Comparison of ENCODE assay signal across 18 mouse cellular contexts in the genomic region with DNA sequence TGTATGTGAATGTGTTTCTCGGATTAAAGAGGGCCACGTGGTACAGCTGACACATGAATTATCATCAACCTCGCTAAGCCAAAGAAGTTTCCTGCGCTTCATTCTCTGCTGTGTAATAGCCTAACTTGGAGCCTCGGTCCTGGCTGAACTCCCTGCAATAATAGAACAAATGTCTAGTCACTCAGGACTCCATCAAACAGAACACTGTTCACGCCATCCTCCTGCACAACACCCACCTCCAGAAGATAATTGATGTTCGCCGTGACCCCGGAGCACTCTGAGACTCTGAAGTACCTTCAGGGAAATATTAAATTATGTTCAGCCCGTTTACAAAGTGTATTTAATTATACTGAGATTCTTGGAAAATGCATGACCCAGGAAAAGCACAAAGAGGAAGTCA.
DNase-seq lines count a peak whose midpoint lies in the region; ATAC-seq lines count a peak whose summit lies in the region.
"Had no signal": no experiment of that assay in that cellular context is flagged by ENCODE, and none has a peak within 500 bp of the region (broad histone marks: within the 10 kb centered on the region; RNA-seq: fewer than 3 reads in every experiment).

No protein-coding gene starts in this region.

- no peak overlapping the region; the same call in 1 of the 2 replicates for H3K27ac ChIP-seq in embryonic facial prominence, embryonic 11.5 days (replicated peaks; ENCODE audit: low read depth, low read length)
- no peak overlapping the region for H3K27ac ChIP-seq in embryonic facial prominence, embryonic 10.5 days (replicated peaks)
- 0 out of 2 replicates have a peak overlapping the region, but pooled peaks have one; percentile 41 for H3K27ac ChIP-seq in kidney, embryonic 15.5 days
- H3K27ac ChIP-seq in liver, embryonic 12.5 days, result 0 out of 2 replicates have a peak overlapping the region, but pooled peaks have one; percentile 15
- H3K27ac ChIP-seq: forebrain, embryonic 15.5 days; heart, embryonic 13.5 days; hindbrain, embryonic 15.5 days had no signal

- peak; percentile 33 for DNase-seq in embryonic facial prominence, embryonic 11.5 days (ENCODE audit: low spot score)
- DNase-seq in embryonic facial prominence, embryonic 10.5 days (ENCODE audit: low spot score), result no peak
- DNase-seq in kidney, adult 9 months, result no peak
- no peak for DNase-seq in liver
- no peak for DNase-seq in retina, postnatal 1 day
- DNase-seq: adrenal gland, adult 8-10 months; B cell, adult 2 months; cerebellum, adult 11-12 months; cerebellum, adult 9-10 months; cerebellum, postnatal 25 days; gastrocnemius, postnatal 14 days; heart, postnatal 36 days had no signal

- ATAC-seq in embryonic facial prominence, embryonic 11.5 days (replicated peaks; ENCODE audit: insufficient number of reproducible peaks, low FRiP score, low TSS enrichment, low read depth), result no peak
- ATAC-seq in kidney, embryonic 15.5 days (replicated peaks; ENCODE audit: low FRiP score), result no peak
- no peak for ATAC-seq in liver, embryonic 12.5 days
- ATAC-seq: forebrain, embryonic 15.5 days had no signal

- no peaks in the 10 kb centered on the region for H3K27me3 ChIP-seq in embryonic facial prominence, embryonic 11.5 days (ENCODE audit: control insufficient read depth, insufficient read depth, low read length)
- H3K27me3 ChIP-seq in embryonic facial prominence, embryonic 10.5 days (replicated peaks; ENCODE audit: low read depth, poor library complexity, severe bottlenecking), result no peaks in the 10 kb centered on the region
- H3K27me3 ChIP-seq in kidney, embryonic 15.5 days, result no peaks in the 10 kb centered on the region
- no peaks in the 10 kb centered on the region for H3K27me3 ChIP-seq in liver, embryonic 12.5 days (replicated peaks)
- H3K27me3 ChIP-seq: forebrain, embryonic 15.5 days; heart, embryonic 13.5 days; hindbrain, embryonic 15.5 days had no signal

- no peak overlapping the region for H3K4me3 ChIP-seq in embryonic facial prominence, embryonic 11.5 days (ENCODE audit: low read depth, low read length)
- H3K4me3 ChIP-seq in embryonic facial prominence, embryonic 10.5 days, result no peak overlapping the region
- H3K4me3 ChIP-seq in kidney, embryonic 15.5 days (replicated peaks), result no peak overlapping the region
- no peak overlapping the region for H3K4me3 ChIP-seq in liver, embryonic 12.5 days
- H3K4me3 ChIP-seq: forebrain, embryonic 15.5 days; heart, embryonic 13.5 days; hindbrain, embryonic 15.5 days had no signal

- no peak overlapping the region for H3K4me2 ChIP-seq in embryonic facial prominence, embryonic 11.5 days (ENCODE audit: low read depth, low read length)
- no peak overlapping the region for H3K4me2 ChIP-seq in kidney, embryonic 15.5 days
- no peak overlapping the region for H3K4me2 ChIP-seq in liver, embryonic 12.5 days
- H3K4me2 ChIP-seq: forebrain, embryonic 15.5 days; heart, embryonic 13.5 days; hindbrain, embryonic 15.5 days had no signal

- 55% methylated on average over 10 of the region's 10 CpGs for WGBS in embryonic facial prominence, embryonic 11.5 days
- 67% methylated on average over 10 of the region's 10 CpGs for WGBS in embryonic facial prominence, embryonic 10.5 days
- WGBS in kidney, embryonic 15.5 days, result 51% methylated on average over 10 of the region's 10 CpGs
- WGBS in liver, embryonic 12.5 days (ENCODE audit: insufficient replicate concordance), result 73% methylated on average over 10 of the region's 10 CpGs

- no peaks in the 10 kb centered on the region for H3K36me3 ChIP-seq in embryonic facial prominence, embryonic 11.5 days (replicated peaks; ENCODE audit: control insufficient read depth, insufficient read depth, low read depth, low read length)
- H3K36me3 ChIP-seq in embryonic facial prominence, embryonic 10.5 days (replicated peaks), result no peaks in the 10 kb centered on the region
- no peaks in the 10 kb centered on the region for H3K36me3 ChIP-seq in kidney, embryonic 15.5 days
- H3K36me3 ChIP-seq in liver, embryonic 12.5 days, result no peaks in the 10 kb centered on the region
- H3K36me3 ChIP-seq: forebrain, embryonic 15.5 days; heart, embryonic 13.5 days; hindbrain, embryonic 15.5 days had no signal

- H3K4me1 ChIP-seq in embryonic facial prominence, embryonic 11.5 days (ENCODE audit: control insufficient read depth, insufficient read depth, low read length), result no peaks in the 10 kb centered on the region
- H3K4me1 ChIP-seq in embryonic facial prominence, embryonic 10.5 days, result peaks cover 18% of the 10 kb centered on the region
- H3K4me1 ChIP-seq in kidney, embryonic 15.5 days, result peaks cover 32% of the 10 kb centered on the region
- H3K4me1 ChIP-seq in liver, embryonic 12.5 days, result peaks cover 26% of the 10 kb centered on the region
- H3K4me1 ChIP-seq: forebrain, embryonic 15.5 days had no signal

- H3K9me3 ChIP-seq in embryonic facial prominence, embryonic 11.5 days (replicated peaks; ENCODE audit: control insufficient read depth, low read length), result no peaks in the 10 kb centered on the region
- no peaks in the 10 kb centered on the region for H3K9me3 ChIP-seq in embryonic facial prominence, embryonic 10.5 days
- H3K9me3 ChIP-seq in kidney, embryonic 15.5 days (replicated peaks), result no peaks in the 10 kb centered on the region
- H3K9me3 ChIP-seq in liver, embryonic 12.5 days (replicated peaks), result no peaks in the 10 kb centered on the region
- H3K9me3 ChIP-seq: forebrain, embryonic 15.5 days; G1E; heart, embryonic 13.5 days; hindbrain, embryonic 15.5 days had no signal

- H3K9ac ChIP-seq in embryonic facial prominence, embryonic 11.5 days (replicated peaks; ENCODE audit: low read length), result no peak overlapping the region
- H3K9ac ChIP-seq in kidney, embryonic 15.5 days, result no peak overlapping the region
- no peak overlapping the region for H3K9ac ChIP-seq in liver, embryonic 12.5 days
- H3K9ac ChIP-seq: forebrain, embryonic 15.5 days; heart, embryonic 13.5 days; hindbrain, embryonic 15.5 days had no signal

Comparison
In these comparisons a context has a peak if more than half of its experiments do, and no peak if none do; other contexts are left out.
1. H3K27ac ChIP-seq: peak in kidney, embryonic 15.5 days (single experiment) and liver, embryonic 12.5 days (single experiment); none in embryonic facial prominence, embryonic 11.5 days (single experiment) and embryonic facial prominence, embryonic 10.5 days (single experiment).